Mouse (Mus musculus) forebrain, embryonic 12.5 days (tissue): ENCODE results near the gene Plekha4. TPM values are rescaled to one million over a fixed set of nuclear protein-coding genes. Genes with fewer than 3 reads are reported as not detected.
A peak's percentile ranks its signal among the peaks of the same experiment; 100 is the strongest.

ENCODE experiments used
- ATAC-seq: fragments of 200-750 bp; cut with Nextera tagmentation; 2 replicates; pipeline ENCODE4 v1.8.0; 2017; ENCODE audit warnings: moderate TSS enrichment; ENCODE audit not compliant: low FRiP score
- H3K27ac ChIP-seq: fragments of 300-500 bp; sonication (generic); 2 replicates; pipeline ENCODE4 v1.5.1; 2016; ENCODE audit warnings: mild to moderate bottlenecking
- H3K27me3 ChIP-seq: fragments of 300-500 bp; sonication (generic); 2 replicates; pipeline ENCODE4 v1.6.1; 2016; ENCODE audit warnings: mild to moderate bottlenecking
- H3K36me3 ChIP-seq: fragments of 300-500 bp; sonication (generic); replicated peaks from 2 replicates; pipeline ENCODE4 v1.6.1; 2016; ENCODE audit warnings: mild to moderate bottlenecking
- H3K4me1 ChIP-seq: fragments of 300-500 bp; sonication (generic); 2 replicates; pipeline ENCODE4 v1.6.1; 2016
- H3K4me2 ChIP-seq: fragments of 300-500 bp; sonication (generic); 2 replicates; pipeline ENCODE4 v1.6.1; 2016; ENCODE audit warnings: mild to moderate bottlenecking, moderate library complexity
- H3K4me3 ChIP-seq: fragments of 300-500 bp; sonication (generic); replicated peaks from 2 replicates; pipeline ENCODE4 v1.5.1; 2016; ENCODE audit warnings: mild to moderate bottlenecking
- H3K9ac ChIP-seq: fragments of 300-500 bp; sonication (generic); 2 replicates; pipeline ENCODE4 v1.6.1; 2016; ENCODE audit warnings: mild to moderate bottlenecking
- H3K9me3 ChIP-seq: fragments of 300-500 bp; sonication (generic); 2 replicates; pipeline ENCODE4 v1.6.1; 2016
- WGBS: fragments of 180-500 bp; shearing (Covaris S2); methylation state at CpG from one replicate; pipeline ENCODE4 v1.1.7; 2016; 5-methylcytosine and 5-hydroxymethylcytosine counted together
- polyA plus RNA-seq: library from polyadenylated mRNA; unstranded; fragments of >200 nt; fragmentation: Nextera tagmentation; extraction: Ambion mirVana; gene quantifications from 2 replicates; pipeline ENCODE4 v1.2.1, GENCODE M21; 2016

Gene Plekha4
- polyA plus RNA-seq, 1 experiment from 2014 or later: 0.74 TPM

DNA sequence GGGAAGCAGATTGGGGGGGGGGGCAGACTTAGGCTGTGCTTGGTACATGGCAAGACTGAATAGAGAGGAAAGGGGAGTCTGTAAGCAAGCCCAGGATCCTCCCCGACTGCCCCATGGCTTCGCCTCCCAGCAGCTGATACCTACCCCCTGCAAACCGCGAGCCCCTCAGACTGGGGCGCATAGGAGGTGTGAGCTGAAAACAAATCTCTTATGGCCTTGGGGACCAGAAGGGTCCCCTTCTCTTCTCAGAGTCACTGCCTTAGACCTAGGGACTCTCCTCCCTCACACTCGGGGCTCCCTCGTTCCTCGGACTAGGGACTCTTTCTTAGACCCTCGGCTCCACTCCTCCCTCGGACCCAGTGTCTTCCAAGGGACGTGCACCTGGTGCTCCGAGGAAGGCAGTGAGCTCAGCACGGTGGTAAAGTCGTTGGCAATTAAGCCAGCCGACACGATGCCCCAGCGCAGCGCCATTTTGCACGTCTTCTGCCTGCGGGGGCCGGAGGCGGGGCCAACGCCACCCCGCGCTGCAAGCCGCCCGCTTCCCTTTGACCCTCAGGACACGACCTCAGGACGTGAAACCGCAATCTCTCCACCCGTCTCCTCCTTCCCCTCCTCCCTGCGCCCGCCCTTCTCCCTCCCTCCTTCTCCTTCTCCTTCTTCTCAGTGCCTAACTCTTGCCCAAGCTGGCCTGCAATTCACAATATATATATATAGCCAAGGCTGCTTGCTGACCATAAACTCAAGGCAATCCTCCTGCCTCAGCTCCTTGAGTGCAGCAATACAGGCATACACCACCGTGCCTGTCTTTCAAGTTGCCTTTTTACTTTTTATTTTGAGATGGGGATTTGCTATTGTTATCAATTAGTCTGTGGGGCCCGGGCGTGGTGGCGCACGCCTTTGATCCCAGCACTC is 37.6 kb upstream of the Plekha4 start, which contains the start of gene Dhdh:
TSS of gene Dhdh (minus strand) at position 513 of the 912 bp plus-strand sequence.
- WGBS: 8% methylated on average over 38 of the region's 38 CpGs
- peak; percentile 68 for ATAC-seq
- peak within 1 kb of the TSS; percentile 72 for H3K4me2 ChIP-seq
- H3K9ac ChIP-seq: peak within 1 kb of the TSS; percentile 58
- H3K4me3 ChIP-seq: peak within 1 kb of the TSS; percentile 43
- peak within 1 kb of the TSS; percentile 60 for H3K27ac ChIP-seq
- no peaks in the 10 kb centered on the region for H3K9me3 ChIP-seq
- peaks cover 25% of the 10 kb centered on the region for H3K4me1 ChIP-seq
- H3K27me3 ChIP-seq: no peaks in the 10 kb centered on the region
- H3K36me3 ChIP-seq: peaks cover 8% of the 10 kb centered on the region

DNA sequence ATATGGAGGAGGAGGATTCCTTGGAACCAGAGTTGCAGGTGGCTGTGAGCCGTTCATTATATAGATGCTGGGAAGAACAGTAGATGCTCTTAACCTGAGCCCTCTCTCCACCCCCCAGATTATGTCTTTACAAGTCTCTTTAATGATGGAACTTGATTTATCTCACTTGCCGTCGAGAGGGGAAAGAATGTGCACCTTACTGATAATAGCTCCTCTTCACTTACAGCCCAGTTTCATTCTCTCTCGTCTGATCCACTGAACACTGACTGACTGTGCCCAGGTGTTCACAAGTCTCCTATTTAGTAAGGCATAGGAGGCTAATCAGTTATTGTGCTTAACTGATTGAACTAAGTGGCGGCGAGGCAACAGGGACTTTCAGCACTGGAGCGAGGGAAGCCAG is 36.6 kb upstream of the Plekha4 start:
- H3K36me3 ChIP-seq: peaks cover 18% of the 10 kb centered on the region
- H3K9me3 ChIP-seq: no peaks in the 10 kb centered on the region
- no peaks in the 10 kb centered on the region for H3K27me3 ChIP-seq
- H3K4me2 ChIP-seq: no peak overlapping the region
- no peak overlapping the region for H3K4me3 ChIP-seq
- peaks cover 25% of the 10 kb centered on the region for H3K4me1 ChIP-seq
- H3K9ac ChIP-seq: no peak overlapping the region
- no peak overlapping the region for H3K27ac ChIP-seq
- no peak for ATAC-seq
- WGBS: 86% methylated on average over 7 of the region's 7 CpGs

DNA sequence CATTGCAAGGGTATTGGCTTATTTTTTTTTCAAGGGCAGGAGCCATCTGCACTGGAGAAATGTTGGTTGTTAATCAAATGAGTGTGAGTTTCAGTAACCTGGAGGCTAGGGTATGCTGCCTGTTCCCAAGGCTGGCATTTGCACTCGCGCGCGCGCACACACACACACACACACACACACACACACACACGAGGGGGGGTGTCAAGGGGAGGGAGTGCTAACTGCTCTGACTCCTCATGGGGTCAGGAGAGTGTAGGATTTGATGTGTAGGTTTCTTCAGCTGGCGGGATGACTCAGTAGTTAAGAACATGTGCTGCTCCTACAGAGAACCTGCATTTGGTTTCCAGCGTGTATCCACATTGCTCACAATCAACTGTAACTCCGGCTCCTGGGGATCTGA is 35.3 kb upstream of the Plekha4 start:
- Histone ChIP-seq H3K9ac (no peak overlapping the region), H3K4me1 (peaks cover 25% of the 10 kb centered on the region), H3K27ac (no peak overlapping the region), H3K9me3 (no peaks in the 10 kb centered on the region), H3K36me3 (peaks cover 30% of the 10 kb centered on the region), H3K4me2 (no peak overlapping the region), H3K4me3 (no peak overlapping the region), H3K27me3 (no peaks in the 10 kb centered on the region)
- 56% methylated on average over 9 of the region's 9 CpGs for WGBS
- no peak for ATAC-seq

DNA sequence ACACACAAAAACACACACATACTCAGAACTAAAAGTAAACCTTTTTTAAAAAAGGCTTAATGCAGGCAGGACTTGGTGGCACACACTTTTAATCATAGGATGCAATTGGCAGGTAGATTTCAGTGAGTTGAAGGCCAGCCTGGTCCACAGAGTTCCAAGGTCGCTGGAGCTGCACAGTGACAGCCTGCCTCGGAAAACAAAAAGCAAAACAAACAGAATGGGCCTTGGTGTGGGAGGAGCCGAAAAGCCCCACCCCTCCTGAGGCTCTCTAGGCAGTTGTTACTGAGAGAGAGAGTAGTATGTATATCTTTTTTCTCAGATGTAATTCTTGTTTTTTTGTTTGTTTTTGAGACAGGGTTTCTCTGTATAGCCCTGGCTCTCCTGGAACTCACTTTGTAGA is 34.9 kb upstream of the Plekha4 start:
- H3K27me3 ChIP-seq: no peaks in the 10 kb centered on the region
- H3K4me1 ChIP-seq: peaks cover 25% of the 10 kb centered on the region
- ATAC-seq: no peak
- no peak overlapping the region for H3K4me3 ChIP-seq
- 32% methylated on average over 3 of the region's 3 CpGs for WGBS
- H3K36me3 ChIP-seq: peaks cover 34% of the 10 kb centered on the region
- H3K4me2 ChIP-seq: no peak overlapping the region
- no peaks in the 10 kb centered on the region for H3K9me3 ChIP-seq
- H3K9ac ChIP-seq: no peak overlapping the region
- no peak overlapping the region for H3K27ac ChIP-seq

DNA sequence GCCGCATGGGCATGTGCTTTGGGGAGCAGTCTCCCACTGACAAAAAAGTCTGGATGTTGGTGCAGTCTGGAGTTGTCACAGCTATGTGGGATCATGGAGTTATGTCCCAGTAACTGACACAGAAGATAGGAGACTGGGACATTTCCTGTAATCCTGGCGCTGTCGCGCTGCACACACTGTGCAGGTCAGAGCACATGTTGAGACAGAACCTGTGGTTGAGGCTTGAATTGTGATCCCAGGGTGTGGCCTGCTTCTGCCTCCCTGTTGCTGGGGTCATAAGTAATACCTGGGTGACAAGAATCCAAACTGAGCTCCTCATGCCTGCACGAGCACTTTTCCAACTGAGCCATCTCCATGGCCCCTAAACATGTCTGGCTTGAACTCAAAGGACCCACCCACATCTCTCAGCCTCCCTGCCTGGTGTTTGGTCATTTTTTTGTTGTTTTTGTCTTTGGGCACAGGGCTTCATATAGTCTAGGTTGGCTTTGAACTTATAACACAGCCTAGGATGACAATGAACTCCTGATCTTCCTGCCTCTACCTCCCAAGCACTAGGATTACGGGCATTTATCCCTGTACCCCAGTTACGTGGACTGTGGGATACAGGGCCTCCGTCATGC is 33.8 kb upstream of the Plekha4 start:
- Histone ChIP-seq H3K9me3 (no peaks in the 10 kb centered on the region), H3K9ac (no peak overlapping the region), H3K4me2 (no peak overlapping the region), H3K27me3 (no peaks in the 10 kb centered on the region), H3K36me3 (peaks cover 41% of the 10 kb centered on the region), H3K4me3 (no peak overlapping the region), H3K4me1 (peaks cover 25% of the 10 kb centered on the region), H3K27ac (no peak overlapping the region)
- 97% methylated on average over 8 of the region's 8 CpGs for WGBS
- ATAC-seq: no peak

DNA sequence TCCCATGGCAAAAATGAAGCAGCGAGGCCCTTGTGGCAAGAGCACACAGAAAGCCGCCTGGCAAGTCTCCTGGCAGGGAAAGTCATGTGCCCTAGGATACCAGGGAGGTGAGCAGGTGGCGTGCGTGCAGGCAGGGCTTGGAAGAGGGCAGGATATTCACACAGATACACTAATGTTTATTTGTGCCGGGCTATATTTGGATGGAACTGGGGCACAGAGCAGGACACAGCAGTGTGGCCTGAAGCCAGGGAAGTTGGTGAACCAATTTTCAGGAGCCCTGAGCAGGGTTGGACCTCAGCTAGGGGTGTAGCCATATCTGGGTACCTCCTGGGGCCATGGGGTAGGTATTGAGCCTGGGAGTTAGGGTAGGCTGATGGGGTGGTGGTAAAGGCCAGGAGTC is 33.2 kb upstream of the Plekha4 start:
- H3K4me1 ChIP-seq: peaks cover 23% of the 10 kb centered on the region
- no peak overlapping the region for H3K9ac ChIP-seq
- no peak overlapping the region for H3K4me2 ChIP-seq
- no peak overlapping the region for H3K4me3 ChIP-seq
- H3K9me3 ChIP-seq: no peaks in the 10 kb centered on the region
- H3K27me3 ChIP-seq: no peaks in the 10 kb centered on the region
- H3K36me3 ChIP-seq: peaks cover 47% of the 10 kb centered on the region
- no peak for ATAC-seq
- WGBS: 94% methylated on average over 5 of the region's 5 CpGs
- no peak overlapping the region for H3K27ac ChIP-seq

DNA sequence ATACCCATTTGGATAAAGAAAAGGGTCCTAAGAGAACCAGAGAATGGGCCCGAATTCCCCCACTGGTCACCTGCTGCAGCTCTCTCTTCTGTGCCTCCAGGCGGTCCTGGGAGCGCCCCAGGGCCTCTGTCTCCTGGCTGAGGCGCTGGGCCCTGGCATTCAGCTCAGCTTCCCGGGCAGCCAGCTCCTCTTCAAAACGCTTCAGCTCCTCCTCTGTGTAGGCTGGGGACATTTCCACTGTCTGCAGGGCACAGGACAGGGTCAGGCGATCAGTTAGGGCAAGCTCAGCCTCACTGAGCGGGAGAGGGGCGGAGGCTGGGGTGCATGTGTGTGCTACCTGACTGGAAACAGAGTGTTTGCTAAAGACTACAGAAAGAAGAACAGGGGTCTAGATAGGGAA is 31.6 kb upstream of the Plekha4 start:
- no peak overlapping the region for H3K9ac ChIP-seq
- no peak overlapping the region for H3K27ac ChIP-seq
- H3K27me3 ChIP-seq: no peaks in the 10 kb centered on the region
- no peaks in the 10 kb centered on the region for H3K9me3 ChIP-seq
- peaks cover 9% of the 10 kb centered on the region for H3K4me1 ChIP-seq
- H3K36me3 ChIP-seq: peaks cover 63% of the 10 kb centered on the region
- H3K4me2 ChIP-seq: no peak overlapping the region
- 87% methylated on average over 9 of the region's 9 CpGs for WGBS
- ATAC-seq: no peak
- no peak overlapping the region for H3K4me3 ChIP-seq

DNA sequence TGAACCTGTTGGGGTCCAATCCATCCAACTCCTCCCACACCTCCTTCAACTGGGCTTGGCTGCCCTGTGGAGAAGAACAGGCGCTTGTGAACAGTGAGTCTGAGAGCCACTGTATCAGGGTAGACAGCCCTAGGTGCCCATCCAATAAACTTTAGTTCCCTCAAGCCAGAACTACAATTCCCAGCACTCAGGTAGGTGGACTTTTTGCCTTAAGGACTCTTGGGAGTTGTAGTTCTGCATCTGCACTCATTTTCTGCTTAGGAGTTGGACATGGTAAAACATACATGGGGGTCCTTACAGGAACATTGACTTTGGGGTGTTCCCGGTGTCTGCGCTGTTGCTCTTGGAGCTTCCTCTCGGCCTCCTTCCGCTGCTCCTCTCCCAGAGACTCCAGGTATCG is 27.7 kb upstream of the Plekha4 start:
- 97% methylated on average over 6 of the region's 6 CpGs for WGBS
- Histone ChIP-seq H3K27me3 (no peaks in the 10 kb centered on the region), H3K4me2 (no peak overlapping the region), H3K9me3 (no peaks in the 10 kb centered on the region), H3K4me3 (no peak overlapping the region), H3K36me3 (peaks cover 81% of the 10 kb centered on the region), H3K27ac (no peak overlapping the region), H3K9ac (no peak overlapping the region), H3K4me1 (no peaks in the 10 kb centered on the region)
- no peak for ATAC-seq

DNA sequence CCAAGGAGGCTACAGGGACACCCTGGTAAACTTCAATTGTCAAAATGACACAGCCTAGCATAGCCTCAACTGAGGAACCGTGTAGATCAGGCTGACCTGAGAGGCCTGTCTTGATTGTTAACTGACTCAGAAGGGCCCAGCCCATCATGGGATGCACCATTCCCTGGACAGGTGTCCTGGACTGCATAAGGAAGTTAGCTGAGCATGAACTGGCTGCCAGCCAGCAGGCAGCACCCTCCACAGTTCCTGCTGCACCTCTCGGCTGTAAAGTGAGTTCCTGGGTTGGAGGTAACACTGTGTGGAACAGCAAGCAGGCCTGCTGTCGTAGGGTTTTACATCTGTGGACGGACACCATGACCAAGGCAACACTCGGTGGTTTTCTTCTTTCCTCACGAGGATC is 18.5 kb upstream of the Plekha4 start:
- H3K4me3 ChIP-seq: no peak overlapping the region
- H3K9me3 ChIP-seq: no peaks in the 10 kb centered on the region
- H3K27me3 ChIP-seq: no peaks in the 10 kb centered on the region
- peaks cover 17% of the 10 kb centered on the region for H3K36me3 ChIP-seq
- H3K4me1 ChIP-seq: peaks cover 14% of the 10 kb centered on the region
- no peak overlapping the region for H3K27ac ChIP-seq
- H3K9ac ChIP-seq: no peak overlapping the region
- H3K4me2 ChIP-seq: no peak overlapping the region
- WGBS: 91% methylated on average over 6 of the region's 6 CpGs
- no peak for ATAC-seq

DNA sequence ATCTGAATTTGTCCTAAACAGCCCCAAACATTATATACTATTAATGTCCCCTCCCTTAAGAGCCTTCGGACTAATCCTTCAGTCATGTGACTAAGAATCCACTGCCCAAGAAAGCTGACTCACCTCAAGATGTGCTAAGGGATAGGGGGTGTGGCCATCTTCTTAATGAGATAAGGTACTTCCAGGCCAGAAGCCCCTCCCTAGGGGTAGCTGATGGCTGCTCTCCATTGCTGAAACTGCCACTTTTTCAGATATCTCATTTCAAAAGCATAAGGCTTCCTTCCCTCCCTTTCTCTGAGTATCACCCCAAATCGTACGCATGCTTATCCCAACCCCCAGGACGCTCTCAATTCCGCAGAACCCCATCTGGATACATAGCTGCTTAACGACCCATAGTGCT is 17.6 kb upstream of the Plekha4 start:
- H3K27me3 ChIP-seq: no peaks in the 10 kb centered on the region
- no peak overlapping the region for H3K27ac ChIP-seq
- H3K4me2 ChIP-seq: peak overlapping the region; percentile 62; the same call in 1 of the 2 replicates
- H3K36me3 ChIP-seq: peaks cover 12% of the 10 kb centered on the region
- no peak overlapping the region for H3K4me3 ChIP-seq
- no peak for ATAC-seq
- WGBS: 88% methylated on average over 6 of the region's 6 CpGs
- 0 out of 2 replicates have a peak overlapping the region, but pooled peaks have one; percentile 75 for H3K9ac ChIP-seq
- H3K9me3 ChIP-seq: no peaks in the 10 kb centered on the region
- peaks cover 14% of the 10 kb centered on the region for H3K4me1 ChIP-seq

DNA sequence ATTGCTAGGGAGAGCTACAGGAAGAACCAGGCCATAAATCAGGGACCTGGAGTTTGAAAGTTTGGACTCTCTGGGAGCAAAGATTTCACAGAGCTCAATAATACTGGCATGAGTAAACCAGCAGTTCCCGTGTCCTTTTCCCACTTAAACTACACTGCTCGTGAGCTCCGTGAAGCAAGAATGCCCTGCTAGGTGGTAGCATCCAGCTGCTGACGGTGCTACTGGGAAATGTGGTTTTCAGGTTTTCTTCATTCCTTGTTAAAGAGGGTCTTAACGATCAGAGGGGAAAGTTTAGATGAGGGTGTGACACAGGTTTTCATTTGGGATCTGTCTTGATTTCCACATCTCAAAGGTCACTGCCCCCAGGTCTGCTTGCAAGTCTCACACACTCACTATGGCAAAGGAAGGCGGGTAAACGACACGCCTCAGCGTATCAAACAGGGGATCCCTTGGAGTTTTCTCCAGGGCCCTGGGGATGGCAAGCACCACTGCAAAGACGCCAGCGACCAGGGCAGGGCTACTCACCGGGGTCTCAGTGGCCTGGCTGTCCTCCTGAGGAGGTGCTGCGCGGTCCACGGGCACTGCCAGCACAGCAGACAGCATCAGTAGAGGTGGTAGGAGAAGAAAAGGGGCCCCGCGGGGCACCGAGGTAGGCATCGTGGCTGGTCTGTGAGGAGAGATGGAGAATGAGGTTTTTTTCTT is 16.8 kb upstream of the Plekha4 start:
- peak overlapping the region; percentile 69 for H3K4me3 ChIP-seq
- no peak for ATAC-seq
- WGBS: 45% methylated on average over 19 of the region's 19 CpGs
- peak overlapping the region; percentile 75 for H3K9ac ChIP-seq
- H3K4me1 ChIP-seq: peaks cover 14% of the 10 kb centered on the region
- peaks cover 12% of the 10 kb centered on the region for H3K36me3 ChIP-seq
- H3K4me2 ChIP-seq: peak overlapping the region; percentile 62
- 0 out of 2 replicates have a peak overlapping the region, but pooled peaks have one; percentile 88 for H3K27ac ChIP-seq
- H3K27me3 ChIP-seq: no peaks in the 10 kb centered on the region
- H3K9me3 ChIP-seq: no peaks in the 10 kb centered on the region
